Mouse (Mus musculus) CH12.LX (cell line): ENCODE measurements around the gene Tac2.

Experiments used
- CTCF ChIP-seq, 2 experiments: IDR thresholded peaks in 1 of 2; conservative IDR thresholded peaks in 1 of 2; 2 replicates each; pipeline ENCODE4 v1.5.1; 2011 to 2012; ENCODE audit warnings: low read depth in 2 of 2, low read length in 2 of 2, improper control_type of control experiment in 1 of 2, inconsistent platforms in 1 of 2, mild to moderate bottlenecking in 1 of 2, moderate library complexity in 1 of 2
- E2F4 ChIP-seq: IDR thresholded peaks from 2 replicates; pipeline ENCODE4 v1.6.1; 2011; ENCODE audit warnings: low read depth, low read length, improper control_type of control experiment; ENCODE audit not compliant: insufficient replicate concordance
- EP300 ChIP-seq: IDR thresholded peaks from 2 replicates; pipeline ENCODE4 v1.6.1; 2011; ENCODE audit warnings: low read length, improper control_type of control experiment
- KAT2A ChIP-seq: IDR thresholded peaks from 2 replicates; pipeline ENCODE4 v1.6.1; 2012; ENCODE audit warnings: low read length, improper control_type of control experiment, inconsistent platforms; ENCODE audit not compliant: insufficient replicate concordance
- MAFK ChIP-seq: IDR thresholded peaks from 2 replicates; pipeline ENCODE4 v1.6.1; 2011; ENCODE audit warnings: low read length, improper control_type of control experiment; ENCODE audit not compliant: insufficient replicate concordance
- MAX ChIP-seq: IDR thresholded peaks from 2 replicates; pipeline ENCODE4 v1.6.1; 2011; ENCODE audit warnings: low read length, improper control_type of control experiment
- NELFE ChIP-seq: IDR thresholded peaks from 2 replicates; pipeline ENCODE4 v1.6.1; 2011; ENCODE audit warnings: low read depth, low read length, improper control_type of control experiment
- NRF1 ChIP-seq: IDR thresholded peaks from 2 replicates; pipeline ENCODE4 v1.6.1; 2014; ENCODE audit warnings: low read depth, mild to moderate bottlenecking, inconsistent platforms, low read length, improper control_type of control experiment, moderate library complexity
- POLR2A ChIP-seq: IDR thresholded peaks from 2 replicates; pipeline ENCODE4 v1.6.1; 2011; ENCODE audit warnings: low read depth, mild to moderate bottlenecking, improper control_type of control experiment, low read length
- USF1 ChIP-seq: IDR thresholded peaks from 2 replicates; pipeline ENCODE4 v1.6.1; 2014; ENCODE audit warnings: low read depth, mild to moderate bottlenecking, inconsistent platforms, low read length, improper control_type of control experiment

DNA sequence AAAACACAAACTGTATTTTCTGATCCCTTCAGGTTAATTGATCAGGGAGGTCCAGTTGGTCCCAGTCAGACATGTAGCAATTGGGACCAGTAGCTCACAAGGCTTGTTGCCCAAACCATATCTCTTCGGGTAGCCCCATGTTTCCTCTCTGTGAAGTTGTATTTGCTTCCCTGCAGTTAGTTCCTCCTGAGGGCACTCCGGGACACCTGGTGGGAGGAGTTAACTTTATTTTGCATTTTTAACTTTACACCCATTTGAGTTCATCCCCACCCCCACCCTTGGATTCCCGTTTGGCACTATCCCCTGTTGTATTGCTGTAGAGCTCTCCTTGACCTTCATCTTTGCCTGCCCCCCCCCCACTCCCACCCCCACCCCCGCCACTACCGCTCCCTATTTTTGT lies 21.6 kb downstream of the Tac2 start:
- TF ChIP-seq MAX, result no peak
- TF ChIP-seq USF1, result no peak
- no peak for TF ChIP-seq POLR2A
- TF ChIP-seq NELFE, result no peak
- no peak for TF ChIP-seq E2F4
- no peak for TF ChIP-seq EP300
- TF ChIP-seq CTCF (conservative IDR thresholded peaks at IDR 0.05 in 1 of 2, IDR thresholded peaks at IDR 0.05 in 1 of 2; ENCODE audit: low read depth in 2 of 2, low read length in 2 of 2), result no peak
- no peak for TF ChIP-seq NRF1
- no peak for TF ChIP-seq MAFK
- TF ChIP-seq KAT2A, result no peak
